Mouse (Mus musculus): ENCODE measurements around the gene Susd5. TPM values are rescaled to one million over a fixed set of nuclear protein-coding genes. Genes with fewer than 3 reads are reported as not detected.
"Not testable (repeated sequence)": the region's sequence is repeated elsewhere in the genome, so short reads cannot be mapped to it uniquely, and the experiment has no call there.

The Susd5 gene
- total RNA-seq, 1 experiment from 2014 or later = not detected

DNA sequence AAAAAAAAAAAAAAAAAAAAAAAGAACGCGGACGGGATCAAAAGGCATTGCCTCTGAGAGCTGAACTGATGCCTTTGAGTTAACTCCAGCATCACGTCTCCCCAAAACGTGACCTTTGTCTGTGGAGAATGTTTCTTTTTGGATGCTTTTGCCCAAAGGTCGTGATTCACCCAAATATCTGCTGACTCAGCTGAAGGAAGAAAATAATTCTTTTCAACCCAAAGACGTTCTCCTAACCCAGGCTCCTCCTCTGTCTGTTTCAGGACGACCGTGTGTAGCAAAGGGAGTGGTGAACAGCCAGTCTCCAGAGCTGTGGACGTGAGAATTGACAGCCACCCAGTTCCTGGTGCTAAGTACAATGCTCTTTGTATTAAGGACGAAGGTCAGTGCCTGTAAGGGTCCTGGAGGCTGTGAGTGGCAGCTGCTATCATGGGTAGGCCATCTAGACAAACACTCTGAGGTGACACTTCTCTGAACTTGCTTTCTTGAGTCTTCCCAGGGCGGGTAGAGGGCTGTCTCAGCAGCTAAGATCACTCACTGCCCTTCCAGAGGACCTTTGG, 11.6 kb downstream of the Susd5 start:
- no peak for ATAC-seq (replicated peaks; ENCODE audit: low read depth, poor library complexity, severe bottlenecking)

DNA sequence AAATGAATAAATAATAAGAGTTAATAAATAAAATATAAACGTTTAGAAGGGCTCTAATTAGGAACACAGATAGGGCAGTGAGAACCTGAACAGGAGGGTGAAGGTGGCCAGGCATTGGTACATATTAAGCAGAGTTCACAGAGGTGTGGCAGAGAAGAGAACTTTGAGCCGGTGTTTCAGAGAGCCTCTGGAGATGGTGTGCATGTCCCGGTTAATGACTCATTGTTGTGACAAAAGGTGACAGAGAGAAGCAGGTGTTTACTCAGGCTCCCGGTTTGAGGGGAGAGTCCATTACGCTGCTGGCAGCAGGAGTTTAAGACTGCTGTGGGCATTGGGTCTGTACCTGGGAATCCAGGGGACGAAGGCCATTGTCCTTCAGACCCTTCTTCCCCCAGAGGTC, 12.4 kb downstream of the Susd5 start:
- no peak for ATAC-seq (replicated peaks; ENCODE audit: low read depth, poor library complexity, severe bottlenecking)

DNA sequence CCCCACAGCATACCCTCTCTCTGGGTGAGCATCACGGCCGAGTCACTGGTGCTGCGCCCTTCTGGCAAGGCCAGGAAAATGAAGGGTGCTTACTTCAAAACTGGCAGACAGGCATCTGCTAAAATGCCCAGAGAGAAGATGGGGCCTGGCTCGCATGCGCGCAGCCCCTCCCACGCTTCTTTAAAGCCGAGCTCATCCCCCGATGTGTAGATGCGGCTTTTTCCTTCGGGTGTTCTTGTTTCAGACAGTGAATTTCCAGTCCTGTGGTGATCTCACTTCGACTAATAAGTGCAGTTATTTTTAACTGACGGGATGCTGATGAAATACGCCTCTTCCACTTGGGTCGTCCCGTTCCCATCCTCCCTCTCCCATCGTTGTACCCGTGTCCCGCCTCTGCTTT, 16.7 kb downstream of the Susd5 start:
- ATAC-seq (replicated peaks; ENCODE audit: low read depth, poor library complexity, severe bottlenecking) = no peak

- ATAC-seq (replicated peaks; ENCODE audit: low read depth, poor library complexity, severe bottlenecking) = no peak
These were observed 29.5 kb downstream of the Susd5 start for GRCm38 (mm10) chr9:114086422-114086821.

GRCm38 (mm10) chr9:114087106-114087815, 30.3 kb downstream of the Susd5 start:
- no peak for ATAC-seq (replicated peaks; ENCODE audit: low read depth, poor library complexity, severe bottlenecking)

- ATAC-seq (replicated peaks; ENCODE audit: low read depth, poor library complexity, severe bottlenecking) = peak; percentile 60; the same call in 1 of the 2 replicates
These were observed 31.9 kb downstream of the Susd5 start for GRCm38 (mm10) chr9:114088885-114089284.

- peak; percentile 88 for ATAC-seq (replicated peaks; ENCODE audit: low read depth, poor library complexity, severe bottlenecking)
These were observed 35.2 kb downstream of the Susd5 start for GRCm38 (mm10) chr9:114092188-114092587.

DNA sequence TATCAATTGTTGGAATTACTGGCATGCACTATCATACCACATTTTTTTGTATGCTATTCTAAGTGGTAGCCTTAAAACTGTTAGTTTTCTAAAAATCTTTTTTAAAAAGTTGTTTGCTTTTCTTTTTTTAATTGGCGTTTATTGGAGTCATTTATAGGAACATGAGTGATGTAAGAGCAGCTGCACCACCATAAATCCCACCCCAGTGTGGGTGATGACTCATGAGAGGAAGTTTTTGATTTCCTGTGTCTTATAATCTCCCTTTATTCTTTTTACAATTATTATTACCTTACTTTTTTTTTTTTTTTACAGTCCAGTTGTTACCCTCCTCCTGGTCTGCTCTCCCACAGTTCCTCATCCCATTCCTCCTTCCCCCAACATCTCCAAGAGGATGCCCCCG, 37.9 kb downstream of the Susd5 start:
- no peak for ATAC-seq (replicated peaks; ENCODE audit: low read depth, poor library complexity, severe bottlenecking)

DNA sequence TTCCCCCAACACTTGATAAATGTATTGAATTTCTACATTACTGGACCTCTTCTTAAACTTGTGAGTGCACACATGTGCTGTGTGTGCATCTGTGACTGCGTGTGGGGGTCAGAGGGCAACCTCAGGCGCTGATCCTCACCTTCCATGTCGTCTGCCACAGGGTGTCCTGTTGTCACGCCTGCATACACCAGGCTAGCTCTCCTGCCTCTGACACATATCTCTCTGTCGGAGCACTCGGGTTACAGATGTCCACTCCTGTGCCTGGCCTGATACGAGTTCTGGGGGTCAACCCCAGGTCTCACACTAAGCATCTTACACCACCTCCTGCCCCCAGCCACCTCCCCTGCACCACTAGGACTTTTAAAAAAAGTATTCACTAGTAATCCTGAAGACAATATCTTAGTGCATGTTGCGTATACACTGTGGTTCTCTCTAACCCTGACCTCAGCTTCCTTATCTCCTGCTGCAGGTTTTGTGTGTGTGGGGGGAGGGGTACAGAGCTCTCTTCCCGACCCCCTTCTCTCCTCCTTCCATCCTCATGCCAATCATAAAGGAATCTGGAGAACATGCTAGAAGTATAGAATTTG, 41.9 kb downstream of the Susd5 start:
- peak; percentile 86 for ATAC-seq (replicated peaks; ENCODE audit: low read depth, poor library complexity, severe bottlenecking)

GRCm38 (mm10) chr9:114110268-114110667, 53.3 kb downstream of the Susd5 start:
- ATAC-seq (replicated peaks; ENCODE audit: low read depth, poor library complexity, severe bottlenecking) = no peak

GRCm38 (mm10) chr9:114111161-114111560, 54.2 kb downstream of the Susd5 start:
- ATAC-seq (replicated peaks; ENCODE audit: low read depth, poor library complexity, severe bottlenecking) = no peak

- peak; percentile 61 for ATAC-seq (replicated peaks; ENCODE audit: low read depth, poor library complexity, severe bottlenecking)
These were observed 55.3 kb downstream of the Susd5 start for GRCm38 (mm10) chr9:114112226-114112625.

GRCm38 (mm10) chr9:114113911-114114623, 57.1 kb downstream of the Susd5 start:
- peak; percentile 39 for ATAC-seq (replicated peaks; ENCODE audit: low read depth, poor library complexity, severe bottlenecking)

DNA sequence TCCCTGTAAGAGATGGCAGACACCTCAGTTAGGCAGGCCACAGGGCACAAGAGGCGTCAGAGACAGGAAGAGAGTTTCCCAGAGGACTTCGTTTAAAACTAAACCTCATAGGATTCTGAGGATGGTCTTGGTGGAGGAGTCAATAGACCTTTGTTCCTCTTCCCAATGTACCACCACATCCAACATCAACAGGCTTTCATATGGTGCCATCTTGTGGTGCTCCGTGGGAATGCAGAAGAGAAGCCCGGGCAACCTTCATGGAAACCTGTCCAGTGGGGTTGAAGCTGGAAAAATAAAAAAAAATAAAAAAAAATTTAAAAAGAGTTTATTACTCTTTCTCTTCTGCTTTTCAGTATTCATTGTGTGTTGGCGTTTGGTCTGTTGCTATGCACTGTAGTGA, 59.7 kb downstream of the Susd5 start:
- peak; percentile 89 for ATAC-seq (replicated peaks; ENCODE audit: low read depth, poor library complexity, severe bottlenecking)

DNA sequence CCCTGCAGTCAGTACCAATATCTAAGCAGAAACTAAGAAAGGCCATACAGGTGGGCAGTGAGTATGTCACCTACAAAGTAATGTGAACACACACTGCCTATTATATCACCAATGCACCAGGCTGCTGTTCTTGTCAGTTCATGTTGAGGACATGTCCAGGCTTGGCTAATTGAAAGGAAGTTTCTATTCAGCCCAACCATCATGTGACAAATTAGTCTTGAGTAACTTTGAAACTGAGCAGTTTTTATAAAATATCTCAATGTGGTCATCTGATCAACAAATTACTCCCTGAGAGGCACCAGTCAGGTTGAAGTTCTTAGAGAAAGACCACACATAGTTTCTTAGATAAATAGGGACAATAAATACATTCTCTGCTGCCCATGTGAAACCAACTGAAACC, 65.9 kb downstream of the Susd5 start:
- not testable (repeated sequence) for ATAC-seq (replicated peaks; ENCODE audit: low read depth, poor library complexity, severe bottlenecking)

DNA sequence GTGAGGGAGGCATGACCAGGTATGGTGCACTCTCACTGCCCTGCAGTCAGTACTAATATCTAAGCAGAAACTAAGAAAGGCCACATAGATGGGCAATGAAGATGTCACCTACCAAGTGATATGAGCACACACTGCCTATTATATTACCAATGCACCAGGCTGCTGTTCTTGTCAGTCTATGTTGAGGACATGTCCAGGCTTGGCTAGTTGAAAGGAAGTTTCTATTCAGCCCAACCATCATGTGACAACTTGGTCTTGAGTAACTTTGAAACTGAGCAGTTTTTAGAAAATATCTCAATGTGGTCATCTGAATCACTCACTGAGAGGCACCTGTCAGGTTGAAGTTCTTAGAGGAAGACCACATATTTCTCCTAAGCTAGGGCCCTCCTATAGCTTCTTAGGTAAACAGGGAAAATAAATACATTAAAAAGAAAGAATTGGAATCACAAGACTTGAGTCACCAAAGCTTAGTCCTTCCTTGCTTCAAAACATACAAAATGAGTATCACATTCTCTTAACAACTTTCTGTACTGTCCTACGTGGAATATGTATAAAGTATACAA, 72.4 kb downstream of the Susd5 start:
- ATAC-seq (replicated peaks; ENCODE audit: low read depth, poor library complexity, severe bottlenecking) = not testable (repeated sequence)

Other genes starting within 250 kb of the Susd5 start
- gene Ubp1, start 126.2 kb upstream of the Susd5 start, total RNA-seq (2017) = 67.3 and 75.9 TPM in 2 replicates
- gene Fbxl2, start 10.9 kb upstream of the Susd5 start, total RNA-seq (2017) = 0.49 and 0.78 TPM in 2 replicates